Mouse (Mus musculus): ENCODE measurements around the gene Btbd9. TPM values are rescaled to one million over a fixed set of nuclear protein-coding genes. Genes with fewer than 3 reads are reported as not detected.
"Not testable (repeated sequence)": the region's sequence is repeated elsewhere in the genome, so short reads cannot be mapped to it uniquely, and the experiment has no call there.

The Btbd9 gene
- total RNA-seq, 1 experiment, result 28.2 TPM

DNA sequence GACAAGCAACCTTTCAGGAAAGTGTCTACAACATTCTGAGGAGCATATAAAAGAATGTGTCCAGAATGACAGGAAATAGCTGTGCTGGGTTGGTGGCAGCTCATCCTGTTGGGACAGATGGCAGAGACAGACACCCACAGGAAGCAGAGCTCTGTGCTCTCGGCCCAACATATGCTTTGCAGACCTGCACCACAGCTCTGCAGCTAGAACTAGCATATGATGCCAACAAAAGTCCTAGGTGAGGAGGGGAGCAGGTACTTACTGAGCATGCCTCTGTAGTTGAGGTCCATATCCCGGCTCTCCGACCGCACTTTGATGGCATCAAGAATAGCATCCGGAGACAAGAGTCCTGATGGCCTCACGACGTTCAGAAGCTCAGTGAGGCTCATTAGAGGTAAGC is 51.8 kb downstream of the Btbd9 start:
- H3K9me3 ChIP-seq (ENCODE audit: control insufficient read depth, insufficient read depth, low read depth, low read length), result no peaks in the 10 kb centered on the region
- no peak overlapping the region for H3K9ac ChIP-seq (ENCODE audit: insufficient read depth, low read depth, low read length, poor library complexity, severe bottlenecking)
- H3K4me1 ChIP-seq (ENCODE audit: control insufficient read depth in 2 of 2, insufficient read depth in 2 of 2, low read length in 2 of 2, poor library complexity in 1 of 2), result peaks cover 0 to 6% of the 10 kb centered on the region in 2 experiments; a peak in 2 of 4 replicates
- H3K4me3 ChIP-seq (ENCODE audit: insufficient read depth in 1 of 2, low read depth in 1 of 2, low read length in 2 of 2, poor library complexity in 1 of 2, severe bottlenecking in 1 of 2), result no peak overlapping the region
- H3K27ac ChIP-seq (ENCODE audit: insufficient read depth, low read depth, low read length, poor library complexity, severe bottlenecking), result no peak overlapping the region
- TF ChIP-seq MAFK (IDR thresholded peaks at IDR 0.05; ENCODE audit: insufficient read depth, low read depth, low read length) (no peak), ZNF384 (IDR thresholded peaks at IDR 0.05; ENCODE audit: low read depth, low read length) (no peak), CHD2 (IDR thresholded peaks at IDR 0.05; ENCODE audit: low read depth, low read length) (no peak), HCFC1 (IDR thresholded peaks at IDR 0.05; ENCODE audit: borderline replicate concordance, insufficient read depth, low read length) (no peak), ZC3H11A (IDR thresholded peaks at IDR 0.05; ENCODE audit: borderline replicate concordance, low read depth, low read length) (no peak)
- DNase-seq (ENCODE audit: low read depth, low spot score), result no peak
- in situ Hi-C loops (cut with MboI; ENCODE audit: low sequenced_read_pairs in 2 of 2, unreplicated experiment in 2 of 2), result no loop called here
- peaks cover 6% of the 10 kb centered on the region; the same call in 1 of the 2 replicates for H3K36me3 ChIP-seq (ENCODE audit: control insufficient read depth, insufficient read depth, low read length, poor library complexity, severe bottlenecking)

DNA sequence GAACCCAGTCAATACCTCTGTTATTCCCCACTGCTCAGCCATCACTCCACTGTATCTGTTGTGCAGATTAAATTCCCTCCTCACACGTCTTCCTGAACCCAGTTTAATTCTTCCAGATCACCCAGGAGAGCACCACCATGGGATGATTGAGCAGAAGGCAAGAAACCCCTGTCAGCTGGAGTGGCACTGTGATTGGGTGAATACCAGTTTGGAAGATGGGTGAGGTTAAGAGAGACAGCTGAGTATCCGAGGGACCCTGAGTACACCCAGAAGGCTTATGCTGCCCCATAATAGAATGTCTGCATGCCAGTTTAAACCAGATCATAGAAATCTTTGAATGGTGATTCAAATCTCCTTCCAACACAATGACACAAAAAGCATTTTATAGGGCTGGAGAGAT is 52.5 kb downstream of the Btbd9 start:
- Histone ChIP-seq H3K27ac (ENCODE audit: insufficient read depth, low read depth, low read length, poor library complexity, severe bottlenecking) (no peak overlapping the region), H3K36me3 (ENCODE audit: control insufficient read depth, insufficient read depth, low read length, poor library complexity, severe bottlenecking) (peaks cover 6% of the 10 kb centered on the region; the same call in 1 of the 2 replicates), H3K9ac (ENCODE audit: insufficient read depth, low read depth, low read length, poor library complexity, severe bottlenecking) (no peak overlapping the region), H3K9me3 (ENCODE audit: control insufficient read depth, insufficient read depth, low read depth, low read length) (no peaks in the 10 kb centered on the region), H3K4me1 (ENCODE audit: control insufficient read depth in 2 of 2, insufficient read depth in 2 of 2, low read length in 2 of 2, poor library complexity in 1 of 2) (peaks cover 0 to 6% of the 10 kb centered on the region in 2 experiments; a peak in 2 of 4 replicates), H3K4me3 (ENCODE audit: insufficient read depth in 1 of 2, low read depth in 1 of 2, low read length in 2 of 2, poor library complexity in 1 of 2, severe bottlenecking in 1 of 2) (no peak overlapping the region)
- TF ChIP-seq ZC3H11A (IDR thresholded peaks at IDR 0.05; ENCODE audit: borderline replicate concordance, low read depth, low read length), result no peak
- no peak for TF ChIP-seq MAFK (IDR thresholded peaks at IDR 0.05; ENCODE audit: insufficient read depth, low read depth, low read length)
- no peak for TF ChIP-seq CHD2 (IDR thresholded peaks at IDR 0.05; ENCODE audit: low read depth, low read length)
- TF ChIP-seq HCFC1 (IDR thresholded peaks at IDR 0.05; ENCODE audit: borderline replicate concordance, insufficient read depth, low read length), result no peak
- no peak for TF ChIP-seq ZNF384 (IDR thresholded peaks at IDR 0.05; ENCODE audit: low read depth, low read length)
- in situ Hi-C loops (cut with MboI; ENCODE audit: low sequenced_read_pairs in 2 of 2, unreplicated experiment in 2 of 2), result no loop called here
- no peak for DNase-seq (ENCODE audit: low read depth, low spot score)

DNA sequence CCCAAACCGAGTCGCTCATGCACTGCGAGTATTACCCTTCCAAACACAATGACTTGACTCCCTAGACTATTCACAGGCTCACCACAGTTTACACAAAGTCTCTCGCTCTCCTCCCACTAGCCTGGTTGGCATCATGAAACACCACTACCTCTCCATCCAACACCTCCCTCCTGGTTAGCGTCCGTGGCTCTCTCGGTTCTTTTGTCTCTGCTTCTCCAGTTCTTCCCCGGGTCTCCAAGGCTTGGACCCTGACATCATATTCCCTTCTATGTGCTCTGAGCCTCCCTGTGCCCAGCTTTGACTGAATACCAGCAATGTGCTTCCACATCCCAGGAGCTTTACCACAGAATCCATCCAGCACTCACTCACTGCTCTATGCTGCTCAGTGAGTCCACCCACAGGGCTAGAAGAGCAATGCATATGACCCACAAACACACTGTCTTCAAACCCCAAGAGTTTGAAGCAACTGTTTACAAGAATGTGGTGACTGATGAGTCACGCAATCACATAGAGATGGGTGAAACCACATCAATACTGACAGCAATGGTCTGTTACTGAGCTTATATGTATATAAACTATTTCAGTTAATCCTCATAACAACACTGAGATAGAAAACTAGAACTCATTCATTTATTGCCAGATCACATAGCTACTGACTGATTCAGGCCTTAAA is 53.7 kb downstream of the Btbd9 start:
- TF ChIP-seq HCFC1 (IDR thresholded peaks at IDR 0.05; ENCODE audit: borderline replicate concordance, insufficient read depth, low read length) (no peak), ZC3H11A (IDR thresholded peaks at IDR 0.05; ENCODE audit: borderline replicate concordance, low read depth, low read length) (no peak), ZNF384 (IDR thresholded peaks at IDR 0.05; ENCODE audit: low read depth, low read length) (no peak), CHD2 (IDR thresholded peaks at IDR 0.05; ENCODE audit: low read depth, low read length) (no peak), MAFK (IDR thresholded peaks at IDR 0.05; ENCODE audit: insufficient read depth, low read depth, low read length) (no peak)
- DNase-seq (ENCODE audit: low read depth, low spot score), result no peak
- in situ Hi-C loops (cut with MboI; ENCODE audit: low sequenced_read_pairs in 2 of 2, unreplicated experiment in 2 of 2), result no loop called here
- H3K9me3 ChIP-seq (ENCODE audit: control insufficient read depth, insufficient read depth, low read depth, low read length), result no peaks in the 10 kb centered on the region
- H3K36me3 ChIP-seq (ENCODE audit: control insufficient read depth, insufficient read depth, low read length, poor library complexity, severe bottlenecking), result peaks cover 6% of the 10 kb centered on the region; the same call in 1 of the 2 replicates
- no peak overlapping the region for H3K27ac ChIP-seq (ENCODE audit: insufficient read depth, low read depth, low read length, poor library complexity, severe bottlenecking)
- H3K4me3 ChIP-seq (ENCODE audit: insufficient read depth in 1 of 2, low read depth in 1 of 2, low read length in 2 of 2, poor library complexity in 1 of 2, severe bottlenecking in 1 of 2), result no peak overlapping the region
- H3K4me1 ChIP-seq (ENCODE audit: control insufficient read depth in 2 of 2, insufficient read depth in 2 of 2, low read length in 2 of 2, poor library complexity in 1 of 2), result peaks cover 0 to 6% of the 10 kb centered on the region in 2 experiments; a peak in 2 of 4 replicates
- H3K9ac ChIP-seq (ENCODE audit: insufficient read depth, low read depth, low read length, poor library complexity, severe bottlenecking), result no peak overlapping the region

DNA sequence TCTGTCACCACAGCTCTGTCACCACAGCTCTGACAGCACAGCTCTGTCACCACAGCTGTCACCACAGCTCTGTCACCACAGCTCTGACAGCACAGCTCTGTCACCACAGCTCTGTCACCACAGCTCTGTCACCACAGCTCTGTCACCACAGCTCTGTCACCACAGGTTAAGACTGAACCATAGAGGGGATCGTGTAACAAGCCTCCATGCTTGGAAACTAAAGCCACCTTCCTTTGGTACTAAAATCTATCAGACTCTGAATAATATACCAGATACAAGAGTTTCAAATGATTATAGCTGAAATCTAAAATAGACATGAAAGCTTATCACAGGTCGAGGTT is 57.1 kb downstream of the Btbd9 start:
- in situ Hi-C loops (cut with MboI; ENCODE audit: low sequenced_read_pairs in 2 of 2, unreplicated experiment in 2 of 2), result not testable (repeated sequence)

More for the DNA sequence above, 57.1 kb downstream of the Btbd9 start:
- H3K27ac ChIP-seq (ENCODE audit: insufficient read depth, low read depth, low read length, poor library complexity, severe bottlenecking); H3K9ac ChIP-seq (ENCODE audit: insufficient read depth, low read depth, low read length, poor library complexity, severe bottlenecking); H3K36me3 ChIP-seq (ENCODE audit: control insufficient read depth, insufficient read depth, low read length, poor library complexity, severe bottlenecking); H3K4me1 ChIP-seq (ENCODE audit: control insufficient read depth in 2 of 2, insufficient read depth in 2 of 2, low read length in 2 of 2, poor library complexity in 1 of 2); H3K9me3 ChIP-seq (ENCODE audit: control insufficient read depth, insufficient read depth, low read depth, low read length); H3K4me3 ChIP-seq (ENCODE audit: insufficient read depth in 1 of 2, low read depth in 1 of 2, low read length in 2 of 2, poor library complexity in 1 of 2, severe bottlenecking in 1 of 2); DNase-seq (ENCODE audit: low read depth, low spot score): not testable (repeated sequence)
